Mouse (Mus musculus) limb, embryonic 14.5 days (tissue): ENCODE measurements around the gene Mthfs. TPM values are rescaled to one million over a fixed set of nuclear protein-coding genes. Genes with fewer than 3 reads are reported as not detected.

ENCODE experiments used
- ATAC-seq: fragments of 200-750 bp; cut with Nextera tagmentation; 2 replicates; pipeline ENCODE4 v1.8.0; 2017; ENCODE audit warnings: low read depth, moderate number of reproducible peaks, moderate TSS enrichment; ENCODE audit not compliant: low FRiP score
- DNase-seq: peaks from one replicate; pipeline ENCODE4 v3.0.0-alpha.2; 2015; ENCODE audit warnings: low spot score
- H3K27ac ChIP-seq: fragments of 300-500 bp; sonication (generic); replicated peaks from 2 replicates; pipeline ENCODE4 v1.5.1; 2014; ENCODE audit warnings: low read depth, mild to moderate bottlenecking, low read length, moderate library complexity, mixed read lengths
- H3K27me3 ChIP-seq: fragments of 300-500 bp; sonication (generic); 2 replicates; pipeline ENCODE4 v1.6.1; 2014; ENCODE audit warnings: low read length, mixed read lengths; ENCODE audit not compliant: control insufficient read depth, insufficient read depth
- H3K36me3 ChIP-seq: fragments of 300-500 bp; sonication (generic); 2 replicates; pipeline ENCODE4 v1.6.1; 2014; ENCODE audit warnings: mild to moderate bottlenecking, low read length, moderate library complexity, mixed read lengths; ENCODE audit not compliant: control insufficient read depth, insufficient read depth
- H3K4me1 ChIP-seq: fragments of 300-500 bp; sonication (generic); 2 replicates; pipeline ENCODE4 v1.6.1; 2014; ENCODE audit warnings: antibody characterized with exemption, low read length, mixed read lengths; ENCODE audit not compliant: control insufficient read depth, insufficient read depth
- H3K4me2 ChIP-seq: fragments of 300-500 bp; sonication (generic); replicated peaks from 2 replicates; pipeline ENCODE4 v1.6.1; 2014; ENCODE audit warnings: low read depth, mild to moderate bottlenecking, low read length, moderate library complexity; ENCODE audit not compliant: severe bottlenecking
- H3K4me3 ChIP-seq: fragments of 300-500 bp; sonication (generic); replicated peaks from 2 replicates; pipeline ENCODE4 v1.5.1; 2014; ENCODE audit warnings: low read length
- H3K9ac ChIP-seq: fragments of 300-500 bp; sonication (generic); 2 replicates; pipeline ENCODE4 v1.6.1; 2014; ENCODE audit warnings: mild to moderate bottlenecking, low read depth, low read length, moderate library complexity; ENCODE audit not compliant: severe bottlenecking
- H3K9me3 ChIP-seq: fragments of 300-500 bp; sonication (generic); 2 replicates; pipeline ENCODE4 v1.6.1; 2016; ENCODE audit warnings: low read length; ENCODE audit not compliant: control insufficient read depth
- POLR2A ChIP-seq: fragments of 200-500 bp; IDR thresholded peaks from 2 replicates; pipeline ENCODE4 v1.8.0; 2012; ENCODE audit warnings: inconsistent platforms, mild to moderate bottlenecking, moderate library complexity, borderline replicate concordance; ENCODE audit not compliant: insufficient read depth, insufficient read length; ENCODE audit errors: extremely low read depth
- WGBS: fragments of 180-500 bp; shearing (Covaris S2); extraction: QIAGEN DNeasy Blood & Tissue Kit; methylation state at CpG from one replicate; pipeline ENCODE4 v1.1.7; 2014; 5-methylcytosine and 5-hydroxymethylcytosine counted together
- polyA plus RNA-seq, 2 experiments: library from polyadenylated mRNA; depleted of rRNA in 1 of 2; stranded (reverse) in 1 of 2; unstranded in 1 of 2; fragments of >200 nt; fragmentation: Nextera tagmentation in 1 of 2; extraction: Ambion mirVana in 1 of 2; gene quantifications; 2 replicates each; pipeline versions ENCODE4 v1.2.1 to v1.2.3; 2012 to 2014

The Mthfs gene
- polyA plus RNA-seq, 2 experiments = 20.1 to 28.2 TPM

GRCm38 (mm10) chr9:89253400-89253799 lies 42.9 kb downstream of the Mthfs start:
- H3K4me2 ChIP-seq = no peak overlapping the region
- TF ChIP-seq POLR2A = no peak
- H3K27me3 ChIP-seq = no peaks in the 10 kb centered on the region
- H3K27ac ChIP-seq = no peak overlapping the region
- H3K4me3 ChIP-seq = no peak overlapping the region
- no peaks in the 10 kb centered on the region for H3K36me3 ChIP-seq
- DNase-seq = no peak
- H3K9ac ChIP-seq = no peak overlapping the region
- no peak for ATAC-seq
- WGBS = 88% methylated on average over 2 of the region's 2 CpGs
- no peaks in the 10 kb centered on the region for H3K9me3 ChIP-seq
- no peaks in the 10 kb centered on the region for H3K4me1 ChIP-seq

DNA sequence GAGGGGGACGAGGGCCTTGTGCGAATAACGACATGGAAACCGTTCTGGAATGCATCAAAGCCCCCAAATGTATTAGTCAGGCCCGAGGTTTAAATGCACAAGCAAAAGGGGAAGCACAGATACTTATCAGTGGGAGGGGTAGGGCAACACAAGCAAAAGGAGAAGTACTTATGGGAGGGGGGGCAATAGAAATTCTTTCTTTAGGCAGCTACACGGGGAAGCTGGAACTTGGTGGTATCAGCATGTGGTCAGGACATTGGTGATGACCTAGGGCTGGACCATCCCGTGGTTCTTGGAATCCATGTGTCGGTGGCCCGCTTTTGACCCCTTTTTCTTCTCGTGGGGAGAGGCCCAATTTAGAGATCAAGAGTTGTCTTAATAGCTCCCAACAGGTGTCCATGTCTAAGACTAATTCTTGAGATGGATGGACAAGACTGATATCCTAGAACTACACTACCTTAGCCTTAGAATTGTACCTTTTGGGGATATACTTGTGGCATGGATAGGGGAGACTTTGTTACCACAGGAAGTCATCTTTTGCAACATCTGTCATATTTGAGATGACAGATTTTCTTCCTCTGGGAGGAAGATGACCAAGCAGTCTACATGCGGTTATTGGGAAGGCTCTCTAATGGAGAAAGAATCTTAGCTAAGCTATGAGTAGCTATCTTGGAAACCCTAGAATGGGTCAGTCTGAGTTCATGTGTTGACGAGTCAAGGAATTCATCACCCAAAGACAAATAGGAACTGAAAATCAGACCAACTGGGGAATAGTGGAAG lies 46.3 kb downstream of the Mthfs start:
- Histone ChIP-seq H3K4me1 (no peaks in the 10 kb centered on the region), H3K27me3 (no peaks in the 10 kb centered on the region), H3K36me3 (no peaks in the 10 kb centered on the region), H3K9me3 (no peaks in the 10 kb centered on the region), H3K4me2 (no peak overlapping the region), H3K9ac (no peak overlapping the region), H3K4me3 (no peak overlapping the region), H3K27ac (no peak overlapping the region)
- no peak for DNase-seq
- no peak for ATAC-seq
- TF ChIP-seq POLR2A = no peak
- WGBS = 84% methylated on average over 12 of the region's 12 CpGs

GRCm38 (mm10) chr9:89263968-89264367 lies 53.5 kb downstream of the Mthfs start:
- 94% methylated on average over 3 of the region's 3 CpGs for WGBS

DNA sequence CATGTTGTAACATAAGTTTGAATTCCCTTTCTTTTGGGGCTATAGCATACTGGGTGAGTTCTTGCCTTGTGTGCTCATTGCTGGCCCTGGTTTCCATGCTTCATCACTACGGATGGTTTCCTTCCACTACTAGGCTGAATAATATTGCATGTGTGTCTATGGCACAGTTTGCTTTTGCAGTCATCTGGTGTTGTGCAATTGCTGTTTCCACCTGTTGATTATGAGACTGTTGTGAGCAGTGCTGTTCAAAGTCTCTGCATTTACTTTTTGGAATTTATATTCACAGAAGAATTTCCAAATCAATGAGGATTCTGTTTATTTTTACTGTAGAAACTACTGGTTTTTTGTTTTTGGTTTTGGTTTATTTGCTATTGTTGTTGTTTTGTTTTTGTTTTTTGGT lies 54.1 kb downstream of the Mthfs start:
- no peak overlapping the region for H3K9ac ChIP-seq
- no peaks in the 10 kb centered on the region for H3K9me3 ChIP-seq
- DNase-seq = no peak
- H3K4me2 ChIP-seq = no peak overlapping the region
- no peaks in the 10 kb centered on the region for H3K4me1 ChIP-seq
- no peak for ATAC-seq
- TF ChIP-seq POLR2A = no peak
- H3K36me3 ChIP-seq = no peaks in the 10 kb centered on the region
- no peaks in the 10 kb centered on the region for H3K27me3 ChIP-seq
- H3K27ac ChIP-seq = no peak overlapping the region
- H3K4me3 ChIP-seq = no peak overlapping the region
- 82% methylated on average over 1 of the region's 1 CpGs for WGBS

More at GRCm38 (mm10) chr9:89263968-89264367, 53.5 kb downstream of the Mthfs start:
- no peak overlapping the region for H3K9ac ChIP-seq
- no peak for TF ChIP-seq POLR2A
- no peaks in the 10 kb centered on the region for H3K4me1 ChIP-seq
- DNase-seq = no peak
- H3K27ac ChIP-seq = no peak overlapping the region
- H3K27me3 ChIP-seq = no peaks in the 10 kb centered on the region
- no peaks in the 10 kb centered on the region for H3K9me3 ChIP-seq
- H3K4me2 ChIP-seq = no peak overlapping the region
- H3K36me3 ChIP-seq = no peaks in the 10 kb centered on the region
- no peak overlapping the region for H3K4me3 ChIP-seq
- no peak for ATAC-seq

- no peaks in the 10 kb centered on the region for H3K9me3 ChIP-seq
- H3K9ac ChIP-seq = no peak overlapping the region
- no peak for TF ChIP-seq POLR2A
- no peaks in the 10 kb centered on the region for H3K4me1 ChIP-seq
- H3K4me3 ChIP-seq = no peak overlapping the region
- H3K27ac ChIP-seq = no peak overlapping the region
- H3K36me3 ChIP-seq = no peaks in the 10 kb centered on the region
- DNase-seq = no peak
- ATAC-seq = no peak
- no peaks in the 10 kb centered on the region for H3K27me3 ChIP-seq
- 65% methylated on average over 4 of the region's 4 CpGs for WGBS
- no peak overlapping the region for H3K4me2 ChIP-seq
Measured at GRCm38 (mm10) chr9:89267093-89267492, 56.6 kb downstream of the Mthfs start.
